Mouse (Mus musculus) E14TG2a.4 (cell line): ENCODE data around the gene Tmco1.

Source experiments
- CTCF ChIP-seq: conservative IDR thresholded peaks from 2 replicates; pipeline ENCODE4 v1.5.1; 2014; ENCODE audit warnings: low read length
- NANOG ChIP-seq: IDR thresholded peaks from 2 replicates; pipeline ENCODE4 v1.6.1; 2014; ENCODE audit warnings: borderline replicate concordance, low read length, mixed read lengths
- POU5F1 ChIP-seq: IDR thresholded peaks from 2 replicates; pipeline ENCODE4 v1.6.1; 2014; ENCODE audit warnings: low read length, borderline replicate concordance

DNA sequence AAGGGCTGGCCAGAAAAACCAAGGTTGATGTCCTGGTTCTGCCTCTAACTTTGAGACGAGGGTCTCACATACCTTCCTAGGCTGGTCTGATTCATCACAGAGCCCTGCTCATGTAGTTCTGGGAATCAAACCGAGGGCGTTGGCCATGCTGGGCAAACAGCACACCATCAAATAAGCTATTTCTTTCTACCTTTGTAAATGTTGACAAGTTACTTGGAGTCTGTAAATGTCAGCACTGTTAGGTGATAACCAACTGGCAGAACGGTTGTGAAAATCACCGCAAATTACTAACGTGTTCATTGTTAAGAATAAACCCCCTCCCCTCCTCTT lies 17.9 kb upstream of the Tmco1 start:
- TF ChIP-seq CTCF (no peak), POU5F1 (no peak), NANOG (no peak)
